Mouse (Mus musculus) midbrain, embryonic 14.5 days (tissue): ENCODE results near the gene Cfap61. TPM values are rescaled to one million over a fixed set of nuclear protein-coding genes. Genes with fewer than 3 reads are reported as not detected.

Experiments used
- ATAC-seq: fragments of 200-750 bp; cut with Nextera tagmentation; 2 replicates; pipeline ENCODE4 v1.8.0; 2017; ENCODE audit warnings: moderate number of reproducible peaks, moderate library complexity; ENCODE audit not compliant: low FRiP score, low TSS enrichment
- DNase-seq: peaks from one replicate; pipeline ENCODE4 v3.0.0-alpha.2; 2015
- H3K27ac ChIP-seq: fragments of 300-500 bp; sonication (generic); replicated peaks from 2 replicates; pipeline ENCODE4 v1.5.1; 2014; ENCODE audit warnings: mild to moderate bottlenecking, low read depth, low read length, moderate library complexity
- H3K27me3 ChIP-seq: fragments of 300-500 bp; sonication (generic); 2 replicates; pipeline ENCODE4 v1.6.1; 2014; ENCODE audit warnings: low read length, control low read depth, mixed read lengths; ENCODE audit not compliant: control insufficient read depth, insufficient read depth
- H3K36me3 ChIP-seq: fragments of 300-500 bp; sonication (generic); 2 replicates; pipeline ENCODE4 v1.6.1; 2014; ENCODE audit warnings: low read length, control low read depth; ENCODE audit not compliant: control insufficient read depth, insufficient read depth
- H3K4me1 ChIP-seq: fragments of 300-500 bp; sonication (generic); 2 replicates; pipeline ENCODE4 v1.6.1; 2014; ENCODE audit warnings: mild to moderate bottlenecking, antibody characterized with exemption, low read length, control low read depth; ENCODE audit not compliant: control insufficient read depth, insufficient read depth
- H3K4me2 ChIP-seq: fragments of 300-500 bp; sonication (generic); 2 replicates; pipeline ENCODE4 v1.6.1; 2014; ENCODE audit warnings: mild to moderate bottlenecking, low read length, moderate library complexity
- H3K4me3 ChIP-seq: fragments of 300-500 bp; sonication (generic); replicated peaks from 2 replicates; pipeline ENCODE4 v1.5.1; 2014; ENCODE audit warnings: low read depth, low read length
- H3K9ac ChIP-seq: fragments of 300-500 bp; sonication (generic); replicated peaks from 2 replicates; pipeline ENCODE4 v1.6.1; 2014; ENCODE audit warnings: mild to moderate bottlenecking, low read length, moderate library complexity
- H3K9me3 ChIP-seq: fragments of 300-500 bp; sonication (generic); 2 replicates; pipeline ENCODE4 v1.6.1; 2016; ENCODE audit warnings: low read length, control low read depth, mixed read lengths; ENCODE audit not compliant: control insufficient read depth
- WGBS: fragments of 180-500 bp; shearing (Covaris S2); extraction: QIAGEN DNeasy Blood & Tissue Kit; methylation state at CpG from one replicate; pipeline ENCODE4 v1.1.7; 2014; 5-methylcytosine and 5-hydroxymethylcytosine counted together
- polyA plus RNA-seq: library from polyadenylated mRNA; unstranded; fragments of >200 nt; fragmentation: Nextera tagmentation; extraction: Ambion mirVana; gene quantifications from 2 replicates; pipeline ENCODE4 v1.2.1, GENCODE M21; 2014

Gene Cfap61
- polyA plus RNA-seq, 1 experiment from 2014 or later: 1.7 TPM

GRCm38 (mm10) chr2:146210968-146211367 is 276.4 kb downstream of the Cfap61 start:
- no peak overlapping the region for H3K4me3 ChIP-seq
- no peak overlapping the region for H3K4me2 ChIP-seq
- no peak overlapping the region for H3K9ac ChIP-seq
- DNase-seq (no peak), ATAC-seq (no peak)
- no peak overlapping the region for H3K27ac ChIP-seq
- H3K4me1 ChIP-seq: peaks cover 10% of the 10 kb centered on the region
- 13% methylated on average over 4 of the region's 4 CpGs for WGBS
- H3K36me3 ChIP-seq: no peaks in the 10 kb centered on the region
- H3K9me3 ChIP-seq: no peaks in the 10 kb centered on the region
- peaks cover 6% of the 10 kb centered on the region; the same call in 1 of the 2 replicates for H3K27me3 ChIP-seq

DNA sequence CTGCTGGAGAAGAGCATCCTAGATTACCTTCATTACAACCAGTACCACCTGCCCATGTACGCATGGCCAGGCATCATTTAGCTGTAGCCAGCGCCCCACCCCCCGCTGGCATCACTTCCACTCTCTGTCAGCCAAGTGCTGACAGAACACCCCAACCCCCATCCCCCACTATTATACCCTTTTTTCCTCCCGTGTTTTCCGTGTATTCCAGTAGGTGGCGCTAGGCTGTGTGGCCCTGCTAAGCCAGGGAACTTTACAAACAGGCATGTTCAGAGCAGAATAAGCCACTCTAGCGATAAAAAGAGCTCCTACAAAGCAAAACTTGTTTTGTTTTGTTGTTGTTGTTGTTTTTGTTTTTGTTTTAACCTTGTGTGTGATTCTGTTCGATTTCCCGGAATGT is 280.1 kb downstream of the Cfap61 start:
- H3K27ac ChIP-seq: no peak overlapping the region
- no peak overlapping the region for H3K4me3 ChIP-seq
- H3K36me3 ChIP-seq: no peaks in the 10 kb centered on the region
- peaks cover 39% of the 10 kb centered on the region for H3K4me1 ChIP-seq
- 1% methylated on average over 9 of the region's 9 CpGs for WGBS
- ATAC-seq (no peak), DNase-seq (peak; percentile 90)
- H3K9me3 ChIP-seq: no peaks in the 10 kb centered on the region
- H3K4me2 ChIP-seq: no peak overlapping the region
- no peak overlapping the region for H3K9ac ChIP-seq
- H3K27me3 ChIP-seq: peaks cover 14% of the 10 kb centered on the region; the same call in 1 of the 2 replicates

DNA sequence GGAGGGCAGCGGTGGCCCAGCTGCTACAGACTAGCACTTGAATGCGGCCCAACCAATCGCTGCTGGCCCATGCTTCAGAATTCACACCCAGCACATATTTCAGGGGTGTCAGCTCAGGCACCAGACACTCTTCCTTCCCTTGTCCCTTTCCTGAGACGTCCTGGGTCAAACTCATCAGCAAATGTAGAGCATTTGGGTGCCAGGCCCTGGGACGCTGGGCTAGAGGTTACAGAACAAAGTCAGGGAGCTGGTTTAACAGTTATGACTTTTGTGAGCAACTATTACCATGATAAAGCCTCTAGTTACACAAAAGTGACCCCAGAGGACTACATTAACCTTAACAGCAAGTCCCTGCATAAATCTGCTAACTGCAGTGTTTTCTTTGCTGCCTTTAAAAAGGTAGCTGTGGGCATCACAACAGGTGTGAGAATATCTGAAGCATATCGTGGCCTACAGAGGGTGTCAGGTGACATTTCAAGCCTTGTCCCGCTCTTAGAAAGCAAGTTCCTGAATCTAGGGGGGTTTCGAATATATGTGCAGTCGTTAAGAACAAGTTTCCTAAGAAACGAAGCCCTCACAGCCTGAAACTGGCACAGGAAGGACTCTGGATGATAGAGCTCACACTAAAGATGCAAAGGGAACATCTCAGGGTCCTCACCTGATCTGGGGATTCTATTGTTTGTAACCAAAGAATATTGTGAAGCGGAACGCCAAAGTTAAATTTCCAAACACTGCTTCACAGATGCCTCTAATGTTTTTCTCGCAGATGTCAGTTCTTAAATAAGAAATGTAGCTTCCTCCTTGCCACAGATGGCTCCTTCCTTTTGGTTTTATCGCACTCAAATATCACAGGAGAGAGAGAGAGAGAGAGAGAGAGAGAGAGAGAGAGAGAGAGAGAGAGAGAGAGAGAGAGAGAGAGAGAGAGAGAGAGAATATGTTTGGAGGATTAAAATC is 281.8 kb downstream of the Cfap61 start:
- Histone ChIP-seq H3K36me3 (no peaks in the 10 kb centered on the region), H3K27me3 (peaks cover 14% of the 10 kb centered on the region; the same call in 1 of the 2 replicates), H3K4me3 (no peak overlapping the region), H3K9ac (no peak overlapping the region), H3K4me1 (peaks cover 45% of the 10 kb centered on the region), H3K9me3 (no peaks in the 10 kb centered on the region), H3K27ac (peak overlapping the region; percentile 26; the same call in 1 of the 2 replicates), H3K4me2 (no peak overlapping the region)
- DNase-seq: peak; percentile 22
- 11% methylated on average over 14 of the region's 14 CpGs for WGBS
- ATAC-seq: no peak

DNA sequence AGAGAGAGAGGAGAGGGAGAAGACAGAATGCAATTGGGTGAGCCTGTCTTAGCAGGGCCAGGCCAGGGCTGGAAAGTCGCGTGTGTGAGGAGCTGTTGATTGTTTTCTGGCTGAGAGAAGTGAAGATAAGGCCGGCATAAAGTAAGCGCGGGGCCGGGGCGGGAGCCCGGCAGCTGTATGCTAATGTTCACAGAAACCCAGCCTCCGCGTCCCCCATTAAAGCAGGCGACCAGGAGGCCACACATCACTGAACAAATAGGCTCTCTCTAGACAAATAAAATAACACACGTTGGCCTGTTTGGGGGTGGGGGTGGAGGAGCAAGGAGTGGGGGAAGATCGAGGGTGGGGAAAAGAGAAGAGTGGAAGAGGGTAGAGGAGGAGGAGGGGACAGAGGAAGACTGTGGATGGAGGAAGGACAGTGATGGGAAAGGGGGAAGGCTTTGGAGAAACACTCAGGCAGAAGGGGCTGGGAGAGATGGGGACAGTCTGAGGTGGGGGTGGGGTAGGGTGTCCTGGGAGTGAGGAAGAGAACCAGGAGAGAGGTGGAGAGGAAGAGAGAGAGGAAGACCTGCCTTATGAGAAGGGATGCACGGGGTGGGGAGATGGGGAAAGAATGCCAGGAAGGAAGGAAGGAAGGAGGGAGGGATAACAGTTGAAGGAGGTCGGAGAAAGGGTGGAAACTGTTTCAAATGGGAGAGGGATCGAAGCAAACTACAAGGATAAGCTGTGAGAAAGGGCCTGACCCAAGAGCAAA is 282.8 kb downstream of the Cfap61 start:
- Histone ChIP-seq H3K27me3 (peaks cover 14% of the 10 kb centered on the region; the same call in 1 of the 2 replicates), H3K9ac (0 out of 2 replicates have a peak overlapping the region, but pooled peaks have one; percentile 9), H3K9me3 (no peaks in the 10 kb centered on the region), H3K36me3 (no peaks in the 10 kb centered on the region), H3K4me3 (no peak overlapping the region), H3K4me1 (peaks cover 45% of the 10 kb centered on the region), H3K4me2 (peak overlapping the region; percentile 53), H3K27ac (peak overlapping the region; percentile 74)
- peak; percentile 79 for DNase-seq
- ATAC-seq: peak; percentile 9; the same call in 1 of the 2 replicates
- WGBS: 1% methylated on average over 16 of the region's 16 CpGs

DNA sequence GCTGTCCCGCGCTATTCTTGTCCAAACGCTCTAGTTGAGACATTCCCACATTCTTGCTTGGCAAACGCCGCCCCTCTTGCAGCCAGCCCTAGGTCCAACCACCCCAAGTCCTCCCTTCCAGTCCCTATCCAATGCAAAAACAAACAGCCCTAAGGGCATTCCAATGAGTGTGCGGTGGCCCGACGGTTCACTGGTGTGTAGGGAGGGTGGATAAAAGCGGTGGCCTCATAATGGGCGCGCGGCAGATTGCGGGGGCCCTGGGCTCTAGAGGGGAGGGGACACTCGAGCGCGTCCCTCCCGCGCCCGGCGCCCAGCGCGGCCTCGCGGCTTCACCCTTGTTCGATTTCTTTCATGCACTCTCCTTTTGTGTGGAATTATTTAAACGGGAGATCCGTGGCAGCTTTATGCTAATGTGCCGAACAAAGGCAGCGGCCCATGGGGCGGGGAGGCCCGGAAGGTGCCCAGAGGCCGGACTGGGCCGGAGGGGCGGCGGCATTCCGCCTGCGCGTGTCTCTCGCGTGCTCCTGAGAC is 283.6 kb downstream of the Cfap61 start:
- H3K4me1 ChIP-seq: peaks cover 45% of the 10 kb centered on the region
- ATAC-seq: peak; percentile 13
- under 1% methylated on average over 40 of the region's 40 CpGs for WGBS

DNA sequence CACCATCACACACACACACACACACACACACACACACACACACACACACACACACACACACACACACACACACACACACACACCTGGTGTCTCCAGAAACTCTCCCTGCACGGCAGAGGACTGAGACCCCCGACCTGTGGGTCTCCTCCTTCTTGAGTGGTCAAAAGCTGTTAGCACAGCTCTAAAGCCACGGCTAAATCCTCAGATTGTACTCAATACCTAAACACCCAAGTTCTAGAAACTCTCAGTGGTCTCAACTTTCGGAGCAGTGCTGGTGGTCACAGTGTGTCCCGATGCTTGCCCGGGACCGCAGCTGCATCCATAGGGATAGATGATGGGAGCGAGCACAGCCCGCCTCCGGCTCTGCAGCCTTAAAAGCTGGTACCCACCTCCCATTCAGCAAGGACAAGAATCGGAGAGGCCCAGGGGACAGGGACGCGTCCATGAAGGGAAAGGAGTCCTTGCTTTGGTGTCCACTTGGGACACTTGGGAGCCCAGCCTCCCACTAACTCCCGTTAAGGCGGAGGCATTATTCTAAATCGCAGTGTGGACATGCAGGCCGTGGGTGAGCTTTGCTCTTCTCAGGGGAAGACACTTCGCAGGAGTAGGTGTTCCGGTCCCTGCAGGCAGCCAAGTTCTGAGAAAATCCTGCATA is 284.4 kb downstream of the Cfap61 start:
- H3K27me3 ChIP-seq: peaks cover 12% of the 10 kb centered on the region; the same call in 1 of the 2 replicates
- DNase-seq (peak; percentile 51), ATAC-seq (no peak)
- 2% methylated on average over 19 of the region's 19 CpGs for WGBS
- peak overlapping the region; percentile 15; the same call in 1 of the 2 replicates for H3K4me3 ChIP-seq
- no peaks in the 10 kb centered on the region for H3K36me3 ChIP-seq
- peaks cover 47% of the 10 kb centered on the region for H3K4me1 ChIP-seq
- H3K4me2 ChIP-seq: peak overlapping the region; percentile 53
- no peaks in the 10 kb centered on the region for H3K9me3 ChIP-seq
- H3K9ac ChIP-seq: peak overlapping the region; percentile 52; the same call in 1 of the 2 replicates
- peak overlapping the region; percentile 74 for H3K27ac ChIP-seq

More for the DNA sequence above, 283.6 kb downstream of the Cfap61 start:
- H3K4me2 ChIP-seq: peak overlapping the region; percentile 53
- peaks cover 9% of the 10 kb centered on the region; the same call in 1 of the 2 replicates for H3K27me3 ChIP-seq
- peak overlapping the region; percentile 74 for H3K27ac ChIP-seq
- H3K9ac ChIP-seq: peak overlapping the region; percentile 52
- peak; percentile 80 for DNase-seq
- peak overlapping the region; percentile 22 for H3K4me3 ChIP-seq
- H3K9me3 ChIP-seq: no peaks in the 10 kb centered on the region
- H3K36me3 ChIP-seq: no peaks in the 10 kb centered on the region

- Histone ChIP-seq H3K4me3 (no peak overlapping the region), H3K27ac (no peak overlapping the region), H3K4me1 (peaks cover 43% of the 10 kb centered on the region), H3K27me3 (peaks cover 12% of the 10 kb centered on the region; the same call in 1 of the 2 replicates), H3K36me3 (no peaks in the 10 kb centered on the region), H3K9me3 (no peaks in the 10 kb centered on the region), H3K4me2 (peak overlapping the region; percentile 14; the same call in 1 of the 2 replicates), H3K9ac (no peak overlapping the region)
- peak; percentile 29 for DNase-seq
- no peak for ATAC-seq
- 8% methylated on average over 11 of the region's 11 CpGs for WGBS
These were observed 285.2 kb downstream of the Cfap61 start for GRCm38 (mm10) chr2:146219791-146220190.
